Mouse (Mus musculus) thymus, postnatal 4 days (tissue): ENCODE measurements around the gene OR5BS1P.
"Not testable (repeated sequence)": the region's sequence is repeated elsewhere in the genome, so short reads cannot be mapped to it uniquely, and the experiment has no call there.

Experiments
- DNase-seq: peaks from one replicate; pipeline ENCODE4 v3.0.0; 2021

The OR5BS1P gene

GRCm38 (mm10) chr15:98507321-98507720 is 37.6 kb downstream of the OR5BS1P start:
- DNase-seq = no peak

- DNase-seq = no peak
Measured at GRCm38 (mm10) chr15:98509387-98509786, 39.7 kb downstream of the OR5BS1P start.

GRCm38 (mm10) chr15:98510438-98511385 is 41.0 kb downstream of the OR5BS1P start:
- peak; percentile 94 for DNase-seq

- DNase-seq = peak; percentile 59
Measured at GRCm38 (mm10) chr15:98511386-98511928, 41.8 kb downstream of the OR5BS1P start.

GRCm38 (mm10) chr15:98512232-98512631 is 42.5 kb downstream of the OR5BS1P start:
- no peak for DNase-seq

GRCm38 (mm10) chr15:98512799-98513321 is 43.2 kb downstream of the OR5BS1P start:
- DNase-seq = no peak

- DNase-seq = not testable (repeated sequence)
Measured at GRCm38 (mm10) chr15:98513676-98514075, 44.0 kb downstream of the OR5BS1P start.

- DNase-seq = peak; percentile 44
Measured at GRCm38 (mm10) chr15:98514146-98514545, 44.5 kb downstream of the OR5BS1P start.

- DNase-seq = not testable (repeated sequence)
Measured at GRCm38 (mm10) chr15:98514845-98515244, 45.1 kb downstream of the OR5BS1P start.

- peak; percentile 75 for DNase-seq
Measured at GRCm38 (mm10) chr15:98517380-98518355, 48.0 kb downstream of the OR5BS1P start.

GRCm38 (mm10) chr15:98521245-98521644 is 51.5 kb downstream of the OR5BS1P start:
- DNase-seq = no peak

- DNase-seq = no peak
Measured at GRCm38 (mm10) chr15:98526057-98526456, 56.4 kb downstream of the OR5BS1P start.

- no peak for DNase-seq
Measured at GRCm38 (mm10) chr15:98527056-98527771, 57.5 kb downstream of the OR5BS1P start.

- DNase-seq = no peak
Measured at GRCm38 (mm10) chr15:98528066-98528563, 58.4 kb downstream of the OR5BS1P start.
